Mouse (Mus musculus) liver, embryonic 14.5 days (tissue): ENCODE results near the gene Cyp46a1. TPM values are rescaled to one million over a fixed set of nuclear protein-coding genes. Genes with fewer than 3 reads are reported as not detected.

ENCODE experiments used
- ATAC-seq: fragments of 200-750 bp; cut with Nextera tagmentation; 2 replicates; pipeline ENCODE4 v1.8.0; 2017; ENCODE audit warnings: moderate number of reproducible peaks, mild to moderate bottlenecking, moderate library complexity; ENCODE audit not compliant: insufficient read depth
- DNase-seq, 3 experiments: peaks; one replicate each; pipeline ENCODE4 v3.0.0-alpha.2; 2012 to 2013; ENCODE audit warnings: low read depth in 3 of 3, low spot score in 3 of 3
- H3K27ac ChIP-seq: fragments of 300-500 bp; sonication (generic); 2 replicates; pipeline ENCODE4 v1.5.1; 2014; ENCODE audit warnings: moderate library complexity, mild to moderate bottlenecking, control low read depth, inconsistent platforms
- H3K27me3 ChIP-seq: fragments of 300-500 bp; sonication (generic); 2 replicates; pipeline ENCODE4 v1.6.1; 2014; ENCODE audit warnings: mild to moderate bottlenecking, low read length, moderate library complexity; ENCODE audit not compliant: control insufficient read depth, insufficient read depth
- H3K36me3 ChIP-seq: fragments of 300-500 bp; sonication (generic); replicated peaks from 2 replicates; pipeline ENCODE4 v1.6.1; 2014; ENCODE audit warnings: low read depth; ENCODE audit not compliant: control insufficient read depth, insufficient read depth
- H3K4me1 ChIP-seq, 2 experiments: fragments of 200-500 bp in 1 of 2; fragments of 300-500 bp in 1 of 2; sonication (generic) in 1 of 2; replicated peaks; 2 replicates each; pipeline ENCODE4 v1.6.1; 2012 to 2014; ENCODE audit warnings: antibody characterized with exemption in 1 of 2, inconsistent platforms in 1 of 2, low read length in 1 of 2; ENCODE audit not compliant: control insufficient read depth in 2 of 2, insufficient read depth in 2 of 2
- H3K4me2 ChIP-seq: fragments of 300-500 bp; sonication (generic); 2 replicates; pipeline ENCODE4 v1.6.1; 2014; ENCODE audit warnings: low read depth, mild to moderate bottlenecking, control low read depth, moderate library complexity
- H3K4me3 ChIP-seq, 2 experiments: fragments of 200-500 bp in 1 of 2; fragments of 300-500 bp in 1 of 2; sonication (generic) in 1 of 2; 2 replicates each; pipeline ENCODE4 v1.5.1; 2012 to 2014; ENCODE audit warnings: low read depth in 2 of 2, low read length in 2 of 2, mild to moderate bottlenecking in 2 of 2, control low read depth in 1 of 2, inconsistent platforms in 1 of 2, moderate library complexity in 1 of 2; ENCODE audit not compliant: insufficient read depth in 1 of 2
- H3K9ac ChIP-seq: fragments of 300-500 bp; sonication (generic); replicated peaks from 2 replicates; pipeline ENCODE4 v1.6.1; 2014; ENCODE audit warnings: mild to moderate bottlenecking, control low read depth, moderate library complexity
- H3K9me3 ChIP-seq: fragments of 300-500 bp; sonication (generic); 2 replicates; pipeline ENCODE4 v1.6.1; 2016; ENCODE audit warnings: low read length, mixed read lengths; ENCODE audit not compliant: control insufficient read depth
- CTCF ChIP-seq: IDR thresholded peaks from 2 replicates; pipeline ENCODE4 v1.5.1; 2016; ENCODE audit warnings: antibody characterized with exemption, low read depth, control low read depth
- EP300 ChIP-seq: IDR thresholded peaks from 2 replicates; pipeline ENCODE4 v1.6.1; 2016; ENCODE audit warnings: antibody characterized with exemption, low read depth
- WGBS: fragments of 180-500 bp; shearing (Covaris S2); extraction: QIAGEN DNeasy Blood & Tissue Kit; methylation state at CpG from one replicate; pipeline ENCODE4 v1.1.7; 2014; ENCODE audit not compliant: insufficient replicate concordance; 5-methylcytosine and 5-hydroxymethylcytosine counted together
- polyA plus RNA-seq, 2 experiments: library from polyadenylated mRNA; depleted of rRNA in 1 of 2; stranded (reverse) in 1 of 2; unstranded in 1 of 2; fragments of >200 nt; fragmentation: Nextera tagmentation in 1 of 2; extraction: Ambion mirVana in 1 of 2; gene quantifications; 2 replicates each; pipeline versions ENCODE4 v1.2.1 to v1.2.3; 2012 to 2014

Gene Cyp46a1
- polyA plus RNA-seq, 2 experiments, result 0.11 to 0.52 TPM

GRCm38 (mm10) chr12:108392254-108393044 is 58.3 kb downstream of the Cyp46a1 start:
- no peak overlapping the region for H3K27ac ChIP-seq
- no peak for ATAC-seq

GRCm38 (mm10) chr12:108393082-108393481 is 58.9 kb downstream of the Cyp46a1 start:
- Histone ChIP-seq H3K27ac (no peak overlapping the region), H3K4me3 (no peak overlapping the region), H3K9me3 (no peaks in the 10 kb centered on the region), H3K4me1 (no peaks in the 10 kb centered on the region), H3K9ac (no peak overlapping the region), H3K4me2 (no peak overlapping the region), H3K27me3 (no peaks in the 10 kb centered on the region), H3K36me3 (no peaks in the 10 kb centered on the region)
- TF ChIP-seq CTCF, result no peak
- ATAC-seq (no peak), DNase-seq (no peak)
- WGBS, result 65% methylated on average over 4 of the region's 4 CpGs

More at GRCm38 (mm10) chr12:108392254-108393044, 58.3 kb downstream of the Cyp46a1 start:
- no peak overlapping the region for H3K9ac ChIP-seq
- no peaks in the 10 kb centered on the region for H3K4me1 ChIP-seq
- no peak for TF ChIP-seq EP300
- TF ChIP-seq CTCF, result no peak
- H3K4me2 ChIP-seq, result no peak overlapping the region
- no peaks in the 10 kb centered on the region for H3K9me3 ChIP-seq
- no peaks in the 10 kb centered on the region for H3K27me3 ChIP-seq
- no peak for DNase-seq
- 56% methylated on average over 12 of the region's 12 CpGs for WGBS
- H3K36me3 ChIP-seq, result no peaks in the 10 kb centered on the region
- H3K4me3 ChIP-seq, result no peak overlapping the region

DNA sequence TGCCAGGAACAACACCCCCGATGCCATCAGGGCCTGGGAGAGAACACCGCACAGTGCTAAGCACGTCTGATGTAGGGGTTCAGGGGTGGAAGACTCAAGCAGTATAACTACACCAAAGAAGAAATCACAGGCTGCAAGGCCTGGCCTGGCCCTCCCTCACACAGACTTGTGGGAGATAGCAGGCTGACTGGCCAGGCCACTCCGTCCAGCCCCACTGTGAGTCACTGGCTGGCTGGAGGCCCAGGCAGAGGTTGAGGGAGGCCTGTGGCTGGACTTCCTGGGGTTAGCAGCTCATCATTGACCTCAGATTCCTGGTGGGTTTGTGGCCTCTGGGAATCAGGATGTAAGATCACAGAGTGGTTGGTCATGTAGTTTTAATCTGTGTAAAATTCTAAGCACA is 59.5 kb downstream of the Cyp46a1 start:
- no peaks in the 10 kb centered on the region for H3K27me3 ChIP-seq
- H3K4me1 ChIP-seq, result no peaks in the 10 kb centered on the region
- H3K9ac ChIP-seq, result no peak overlapping the region
- H3K27ac ChIP-seq, result no peak overlapping the region
- 53% methylated on average over 4 of the region's 4 CpGs for WGBS
- DNase-seq, result no peak
- no peaks in the 10 kb centered on the region for H3K36me3 ChIP-seq
- no peak overlapping the region for H3K4me2 ChIP-seq
- TF ChIP-seq EP300, result no peak
- no peak for TF ChIP-seq CTCF
- ATAC-seq, result no peak
- H3K9me3 ChIP-seq, result no peaks in the 10 kb centered on the region
- no peak overlapping the region for H3K4me3 ChIP-seq

DNA sequence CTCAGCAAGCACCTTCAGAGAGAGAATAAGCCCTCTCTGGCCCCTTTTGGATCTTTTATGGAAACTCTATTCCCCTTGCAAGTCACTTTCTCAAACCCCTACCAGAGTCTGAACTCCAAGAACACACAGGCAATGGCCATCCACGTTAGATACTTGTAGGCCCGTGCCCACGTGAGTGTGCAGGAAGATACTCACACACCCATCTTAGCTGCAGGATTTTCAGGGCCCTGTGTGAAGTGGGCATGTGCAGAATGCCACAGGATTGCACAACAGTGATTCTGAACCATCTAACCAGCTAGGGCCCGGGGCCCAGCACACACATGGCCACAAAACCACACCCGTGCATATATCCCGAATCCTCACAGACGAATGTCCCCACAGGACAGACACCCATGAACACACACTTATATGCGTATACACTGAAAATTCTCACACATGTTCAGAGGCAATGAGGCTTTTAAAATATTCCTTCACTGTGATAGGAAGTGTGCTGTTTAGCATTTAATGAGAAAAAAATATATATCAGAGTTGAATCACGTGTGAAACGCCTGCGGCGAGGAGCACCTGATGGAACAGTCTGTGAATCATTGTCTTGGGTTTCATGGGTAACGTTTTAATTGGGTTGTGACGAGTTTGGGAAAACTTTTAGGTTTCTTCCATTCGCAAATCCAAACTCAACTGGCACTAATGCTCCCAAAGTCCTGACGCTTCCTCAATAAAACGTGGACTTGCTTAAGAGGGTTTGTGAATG is 60.5 kb downstream of the Cyp46a1 start:
- H3K4me3 ChIP-seq, result no peak overlapping the region

DNA sequence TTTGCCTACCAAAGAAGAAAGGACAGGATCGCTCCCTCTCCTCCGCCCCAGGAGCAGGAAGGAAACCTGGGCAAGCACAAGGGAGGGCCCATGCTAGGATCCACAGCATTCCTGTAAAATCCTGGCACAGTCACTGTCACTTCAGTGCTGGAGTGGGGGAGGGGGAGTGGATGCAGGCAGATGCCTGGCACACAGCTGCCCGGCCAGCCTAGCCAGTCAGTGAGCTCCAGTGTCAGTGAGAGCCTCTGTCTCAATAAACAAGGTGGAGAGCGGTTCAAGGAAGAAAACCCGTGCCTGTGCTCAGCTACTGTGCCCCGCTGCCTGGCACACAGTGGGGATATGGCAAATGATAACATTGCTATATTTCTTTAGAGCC is 61.1 kb downstream of the Cyp46a1 start:
- H3K9ac ChIP-seq, result no peak overlapping the region
- DNase-seq (no peak), ATAC-seq (no peak)
- WGBS, result 58% methylated on average over 6 of the region's 6 CpGs
- H3K27me3 ChIP-seq, result no peaks in the 10 kb centered on the region
- TF ChIP-seq EP300 (no peak), CTCF (no peak)
- no peak overlapping the region for H3K4me3 ChIP-seq
- no peaks in the 10 kb centered on the region for H3K4me1 ChIP-seq
- no peak overlapping the region for H3K4me2 ChIP-seq
- no peak overlapping the region for H3K27ac ChIP-seq
- H3K9me3 ChIP-seq, result no peaks in the 10 kb centered on the region
- no peaks in the 10 kb centered on the region for H3K36me3 ChIP-seq

More for the DNA sequence above, 60.5 kb downstream of the Cyp46a1 start:
- no peak for DNase-seq
- Histone ChIP-seq H3K9me3 (no peaks in the 10 kb centered on the region), H3K36me3 (no peaks in the 10 kb centered on the region), H3K4me1 (no peaks in the 10 kb centered on the region), H3K9ac (no peak overlapping the region), H3K4me2 (no peak overlapping the region), H3K27ac (no peak overlapping the region), H3K27me3 (no peaks in the 10 kb centered on the region)
- WGBS, result 69% methylated on average over 17 of the region's 17 CpGs
- TF ChIP-seq EP300, result no peak
- TF ChIP-seq CTCF, result no peak
- ATAC-seq, result no peak
